Mouse (Mus musculus) R1 (cell line): ENCODE data around the gene Clic1.
"Not testable (repeated sequence)": the region's sequence is repeated elsewhere in the genome, so short reads cannot be mapped to it uniquely, and the experiment has no call there.

Experiments used
- DNase-seq: peaks from one replicate; pipeline ENCODE4 v3.0.0-alpha.2; 2018; ENCODE audit warnings: low read depth, low spot score

Gene Clic1

GRCm38 (mm10) chr17:35021163-35021808 is 28.5 kb upstream of the Clic1 start:
- peak; percentile 83 for DNase-seq

- no peak for DNase-seq
Observed at GRCm38 (mm10) chr17:35021842-35022477, 27.8 kb upstream of the Clic1 start.

- DNase-seq: no peak
Observed at GRCm38 (mm10) chr17:35022541-35023060, 27.2 kb upstream of the Clic1 start.

GRCm38 (mm10) chr17:35023221-35023620 is 26.5 kb upstream of the Clic1 start:
- no peak for DNase-seq

- DNase-seq: no peak
Observed at GRCm38 (mm10) chr17:35023756-35024155, 26.0 kb upstream of the Clic1 start.

- no peak for DNase-seq
Observed at GRCm38 (mm10) chr17:35024261-35024660, 25.5 kb upstream of the Clic1 start.

GRCm38 (mm10) chr17:35024691-35025488 is 24.9 kb upstream of the Clic1 start:
- DNase-seq: no peak

- no peak for DNase-seq
Observed at GRCm38 (mm10) chr17:35026206-35026605, 23.6 kb upstream of the Clic1 start.

GRCm38 (mm10) chr17:35027277-35028068 is 22.3 kb upstream of the Clic1 start, which contains the start of gene Sapcd1:
TSS of gene Sapcd1 (minus strand) at chr17:35028016.
- DNase-seq: peak; percentile 85

- DNase-seq: no peak
Observed at GRCm38 (mm10) chr17:35028315-35028714, 21.5 kb upstream of the Clic1 start.

GRCm38 (mm10) chr17:35029691-35030532 is 19.9 kb upstream of the Clic1 start:
- DNase-seq: no peak

GRCm38 (mm10) chr17:35031272-35031671 is 18.5 kb upstream of the Clic1 start:
- DNase-seq: no peak

GRCm38 (mm10) chr17:35031880-35032279 is 17.9 kb upstream of the Clic1 start:
- no peak for DNase-seq

GRCm38 (mm10) chr17:35032323-35032870 is 17.4 kb upstream of the Clic1 start:
- no peak for DNase-seq

- not testable (repeated sequence) for DNase-seq
Observed at GRCm38 (mm10) chr17:35033703-35034102, 16.1 kb upstream of the Clic1 start.

GRCm38 (mm10) chr17:35034896-35035295 is 14.9 kb upstream of the Clic1 start:
- no peak for DNase-seq

- DNase-seq: no peak
Observed at GRCm38 (mm10) chr17:35039121-35039873, 10.5 kb upstream of the Clic1 start.

- no peak for DNase-seq
Observed at GRCm38 (mm10) chr17:35043794-35044193, 6.0 kb upstream of the Clic1 start.
